Mouse (Mus musculus) gastrocnemius, postnatal 25 days (tissue): ENCODE data around the gene Cdyl2. TPM values are rescaled to one million over a fixed set of nuclear protein-coding genes. Genes with fewer than 3 reads are reported as not detected.

ENCODE experiments used
- DNase-seq: peaks from one replicate; pipeline ENCODE4 v3.0.0; 2022
- total RNA-seq, 2 experiments: library from RNA; stranded (reverse); gene quantifications; 1 replicate in 1 of 2; 2 replicates in 1 of 2; pipeline ENCODE4 v1.2.3; 2021

Gene Cdyl2
- total RNA-seq, 2 experiments from 2014 or later, result 2.9 to 3.2 TPM

DNA sequence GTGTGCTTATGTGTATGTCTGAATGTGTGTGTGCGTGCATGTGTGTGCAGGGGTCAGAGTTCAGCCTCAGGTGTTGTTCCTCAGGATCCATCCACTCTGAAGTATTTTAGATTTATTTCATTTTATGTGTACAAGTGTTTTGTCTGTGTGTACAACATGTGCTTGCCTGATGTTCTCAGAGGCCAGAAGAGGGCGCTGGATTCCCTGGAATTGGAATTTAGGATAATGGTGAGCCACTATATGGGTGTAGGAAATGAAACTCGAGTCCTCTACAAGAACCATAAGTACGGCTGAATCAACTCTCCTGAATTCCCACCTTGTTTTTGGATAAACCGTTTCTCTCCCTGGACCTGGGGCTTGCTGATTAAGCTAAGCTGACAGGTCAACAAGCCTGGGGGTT is 61.2 kb downstream of the Cdyl2 start:
- no peak for DNase-seq

DNA sequence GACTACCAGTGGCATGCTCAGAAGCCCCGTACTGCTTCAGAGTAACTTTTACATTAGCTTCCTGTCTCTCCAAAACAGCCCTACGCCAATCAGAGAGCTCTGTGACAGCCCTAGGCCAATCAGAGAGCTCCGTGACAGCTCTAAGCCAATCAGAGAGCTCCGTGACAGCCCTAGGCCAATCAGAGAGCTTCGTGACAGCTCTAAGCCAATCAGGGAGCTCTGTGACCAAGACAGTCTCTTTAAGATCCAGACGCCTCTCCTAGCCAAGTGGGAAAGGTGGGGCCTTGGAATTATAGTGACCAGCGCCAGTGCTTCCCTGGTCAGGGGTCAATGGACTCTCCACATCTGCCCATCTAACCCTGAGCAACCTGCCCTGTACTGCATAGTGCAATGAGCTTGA is 62.2 kb downstream of the Cdyl2 start:
- no peak for DNase-seq

DNA sequence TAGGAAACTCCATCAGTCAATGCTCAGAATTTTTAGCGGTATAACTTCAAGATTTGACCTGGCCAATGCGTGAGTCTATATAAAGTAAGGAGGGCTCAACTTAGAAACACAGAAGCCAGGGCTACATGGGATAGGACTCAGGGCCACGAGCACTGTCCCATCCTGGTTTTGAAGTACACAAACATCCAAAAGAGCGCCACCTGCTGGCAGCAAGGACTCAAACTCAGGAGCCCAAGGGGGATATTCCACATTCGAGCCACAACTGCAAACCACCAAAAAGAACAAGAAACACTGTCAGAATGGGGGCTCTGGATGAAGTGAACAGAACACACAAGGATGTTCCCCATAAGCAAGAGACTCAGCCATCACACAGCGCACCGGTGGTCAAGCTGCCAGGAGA is 63.8 kb downstream of the Cdyl2 start:
- no peak for DNase-seq

DNA sequence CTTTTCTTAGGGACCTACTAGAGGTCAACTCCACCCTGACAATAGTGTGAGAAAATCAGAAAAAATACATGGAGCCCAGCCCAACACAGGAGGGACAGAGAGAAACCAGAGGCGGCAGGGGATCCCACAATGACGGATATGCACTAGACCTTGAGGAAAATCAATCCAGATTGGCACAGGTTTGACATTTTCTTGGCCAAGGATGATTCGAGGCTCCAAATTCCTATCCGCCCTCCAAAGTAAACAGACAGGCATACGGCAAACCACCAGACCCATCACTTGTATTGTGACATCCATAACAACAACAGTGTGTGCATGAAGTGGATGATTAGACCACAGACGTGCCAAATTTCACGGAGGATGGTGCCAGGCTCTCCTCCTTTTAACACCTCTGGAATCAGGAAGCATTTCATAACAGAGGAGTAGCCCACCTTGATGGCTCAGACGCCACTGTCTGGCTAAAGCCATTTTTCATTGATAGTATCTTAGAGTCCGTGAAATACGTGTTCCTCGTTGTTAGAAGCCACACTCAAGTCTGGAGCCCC is 65.9 kb downstream of the Cdyl2 start:
- no peak for DNase-seq

DNA sequence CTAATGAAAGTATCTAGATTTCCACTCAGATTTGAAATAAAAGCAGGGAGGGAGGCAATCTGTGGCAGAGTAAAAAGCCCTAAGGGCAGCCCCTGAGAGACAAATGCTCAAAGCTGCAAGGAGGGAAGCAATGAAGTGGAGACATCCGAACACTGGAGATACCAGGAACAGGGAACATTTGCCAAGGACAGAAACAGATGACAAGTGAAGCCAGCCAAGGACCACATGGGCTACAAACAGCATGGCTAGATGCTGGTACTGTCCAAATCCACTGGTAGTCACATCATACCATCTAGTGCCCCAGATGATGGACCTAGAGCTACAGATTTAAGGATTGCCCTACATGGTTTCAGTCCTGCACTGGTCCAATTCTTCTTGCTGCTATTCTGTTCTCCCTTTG is 71.3 kb downstream of the Cdyl2 start:
- DNase-seq, result no peak

DNA sequence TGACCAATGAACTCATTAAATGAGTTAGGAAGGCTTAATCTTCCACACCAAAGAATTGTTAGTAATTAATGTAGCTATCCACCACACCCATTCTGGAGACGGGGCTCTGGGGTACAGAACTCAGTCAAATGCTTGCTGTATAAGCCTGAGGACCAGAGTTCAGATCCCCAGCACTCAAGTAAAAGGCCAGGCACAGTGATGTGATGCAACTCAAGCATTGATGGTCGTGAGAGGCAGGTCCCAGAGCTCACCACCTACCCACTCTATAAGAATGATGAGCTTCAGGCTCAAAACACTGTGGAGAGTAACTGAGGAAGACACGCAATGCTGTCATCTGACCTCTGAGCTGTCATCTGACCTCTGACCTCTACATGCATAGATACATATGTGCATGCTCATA is 76.0 kb downstream of the Cdyl2 start:
- DNase-seq, result no peak

DNA sequence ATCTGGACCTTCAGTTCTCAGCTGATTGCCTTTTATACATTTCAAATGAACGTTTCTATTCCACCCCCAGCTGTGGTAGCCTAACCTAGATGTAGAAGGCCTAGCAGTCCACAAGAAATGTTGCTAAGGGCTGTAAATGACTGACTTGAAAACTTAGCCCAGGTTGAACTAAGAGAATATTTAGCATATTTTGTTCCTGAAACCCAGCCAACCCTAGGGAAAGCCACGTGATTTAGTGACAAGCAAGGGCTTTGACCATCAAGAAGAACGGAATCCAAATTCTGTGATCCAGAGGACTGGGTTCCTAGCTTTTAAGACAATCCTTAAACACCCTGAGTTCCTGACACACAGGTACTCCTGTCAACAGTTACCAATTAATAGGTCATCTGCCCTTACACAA is 77.9 kb downstream of the Cdyl2 start:
- DNase-seq, result no peak

DNA sequence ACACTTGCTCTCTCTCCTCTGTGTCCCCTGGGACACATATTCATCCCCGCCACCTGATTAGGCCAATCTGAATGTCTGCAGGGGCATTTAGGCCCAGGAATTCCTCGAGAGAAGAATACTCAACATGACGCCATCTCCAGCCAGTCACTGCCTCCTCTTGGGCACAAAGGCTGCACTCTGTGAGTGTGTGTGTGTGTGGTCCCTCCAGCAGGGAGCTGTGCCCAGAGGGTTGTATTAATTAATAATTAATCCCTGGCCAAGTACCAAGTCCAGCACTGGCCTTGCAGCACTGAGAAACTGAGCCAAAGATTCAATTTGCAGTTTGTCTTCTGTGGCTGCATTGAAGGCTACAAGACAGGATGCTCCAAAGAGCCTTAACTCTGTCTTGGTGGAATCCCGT is 79.8 kb downstream of the Cdyl2 start:
- DNase-seq, result no peak

DNA sequence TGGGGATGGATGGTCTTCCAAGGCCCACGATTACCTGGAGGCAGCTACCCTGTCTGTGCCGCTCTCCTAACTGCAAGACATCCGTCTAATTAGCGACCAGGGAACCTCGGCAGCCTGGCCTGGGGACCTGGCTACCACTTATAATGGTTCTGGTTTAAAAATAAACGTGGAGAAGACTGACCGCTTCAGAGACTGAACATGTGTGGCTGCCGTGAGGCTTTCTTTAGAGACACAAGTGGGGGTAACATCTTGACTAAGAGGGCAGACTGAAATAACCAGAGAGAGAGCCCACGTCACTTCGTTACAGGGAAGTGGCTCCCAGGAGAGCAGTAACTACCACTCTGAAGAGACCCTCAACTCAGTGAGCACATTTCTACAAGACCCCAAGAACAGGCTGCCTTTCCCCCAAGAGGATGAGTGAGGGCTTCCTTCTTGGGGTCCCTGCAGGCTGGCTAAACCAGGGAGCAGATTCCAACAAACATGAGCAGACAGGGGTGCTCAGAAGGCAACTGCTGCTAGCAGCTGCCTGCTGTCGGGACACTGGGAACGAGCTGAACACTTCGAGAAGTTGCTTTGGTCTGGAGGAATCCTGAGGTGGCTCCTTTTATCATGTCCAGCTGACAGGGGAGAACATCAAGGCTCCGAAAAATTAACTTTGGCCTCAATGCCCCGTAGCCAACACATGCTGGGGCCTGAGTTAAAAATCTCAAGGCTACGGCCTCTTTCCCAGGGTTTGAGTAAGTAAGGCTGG is 82.6 kb downstream of the Cdyl2 start:
- DNase-seq, result no peak

DNA sequence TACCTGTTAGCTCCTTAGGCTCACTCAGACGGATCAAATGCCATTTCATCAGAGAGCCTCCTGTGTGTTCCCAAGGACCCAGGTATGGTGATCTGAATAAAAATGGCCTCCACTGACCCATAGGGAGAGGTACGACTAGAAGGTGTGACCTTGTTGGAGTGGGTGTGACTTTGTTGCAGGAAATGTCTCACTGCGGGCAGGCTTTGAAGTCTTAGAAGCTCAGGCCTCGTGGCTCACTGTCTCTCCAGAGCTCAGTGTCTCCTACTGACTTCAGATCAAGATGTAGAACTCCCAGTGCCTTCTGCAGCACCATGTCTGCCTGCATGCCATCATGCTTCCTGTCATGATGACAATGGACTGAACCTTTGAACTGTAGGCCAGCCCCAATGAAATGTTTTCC is 87.4 kb downstream of the Cdyl2 start:
- no peak for DNase-seq

DNA sequence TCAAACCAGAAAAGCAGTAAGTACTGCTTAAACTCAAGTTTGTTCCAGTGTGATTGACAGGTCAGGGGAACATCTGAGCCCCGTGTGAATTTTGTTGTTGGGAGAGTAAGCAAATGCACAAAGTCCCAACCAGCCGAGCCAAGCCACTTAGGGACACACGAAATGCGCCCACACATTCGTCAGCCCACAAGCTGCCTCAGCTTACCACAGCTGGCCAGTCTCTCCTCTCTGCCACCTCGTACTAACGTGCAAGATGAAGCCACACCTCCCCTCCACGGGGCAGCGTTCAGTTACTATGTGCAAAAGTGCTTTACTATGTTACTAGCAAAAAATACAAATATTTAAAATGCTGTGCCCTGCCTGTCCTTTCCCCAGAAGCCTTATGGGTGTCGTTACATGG is 91.9 kb downstream of the Cdyl2 start:
- DNase-seq, result no peak

DNA sequence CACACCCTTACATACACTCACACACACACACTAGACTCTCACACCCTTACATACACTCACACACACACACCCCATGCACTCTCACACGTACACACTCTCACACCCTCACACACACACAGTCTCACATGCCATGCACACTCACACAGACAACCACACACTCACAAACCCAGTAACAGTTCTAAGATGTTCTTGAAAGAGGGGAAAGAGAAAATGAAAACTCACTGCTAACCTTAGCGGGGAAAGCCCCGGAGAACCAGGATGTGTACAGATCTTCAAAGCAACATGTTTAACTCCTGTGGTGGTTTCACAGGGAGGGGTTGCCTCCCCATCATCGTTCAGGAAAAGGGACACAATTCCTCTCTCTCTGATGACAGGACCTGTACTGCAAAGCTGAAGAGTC is 94.8 kb downstream of the Cdyl2 start:
- no peak for DNase-seq

DNA sequence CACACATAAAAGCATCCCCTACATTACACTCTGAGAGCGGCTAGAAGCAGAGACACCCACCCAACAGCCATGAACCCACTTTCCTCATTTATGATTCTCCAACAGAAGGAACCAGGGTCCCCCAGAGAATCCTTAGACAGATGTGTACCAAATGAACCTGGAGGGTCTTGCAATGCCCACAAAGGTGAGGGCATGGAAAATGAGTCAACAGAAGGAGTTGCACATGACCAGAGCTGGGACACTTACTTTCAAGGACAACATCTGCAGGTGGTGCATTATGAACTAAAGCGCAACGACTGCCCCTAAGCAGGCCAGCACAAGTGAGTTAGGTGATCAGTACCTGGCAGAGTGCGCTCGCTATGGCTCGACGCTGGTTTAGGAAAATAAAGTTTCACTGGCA is 95.6 kb downstream of the Cdyl2 start:
- no peak for DNase-seq

DNA sequence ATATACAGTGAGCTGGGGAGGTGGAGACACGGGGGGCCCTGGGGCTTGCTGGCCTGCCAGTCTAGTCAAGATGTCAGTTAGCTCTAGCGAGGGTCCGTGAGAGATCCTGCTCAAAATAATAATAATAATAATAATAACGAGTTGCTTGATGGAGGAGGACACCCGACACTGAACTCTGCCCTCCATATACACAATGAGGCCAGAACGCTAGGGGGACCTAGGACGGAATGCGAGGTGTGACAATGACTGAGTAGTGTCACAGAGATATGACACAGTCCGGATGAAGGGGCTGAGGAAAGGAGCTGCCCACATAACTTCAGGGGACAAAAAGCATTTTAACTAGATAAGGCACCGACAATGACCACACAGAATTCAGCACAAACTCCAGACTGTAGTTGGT is 96.4 kb downstream of the Cdyl2 start:
- DNase-seq, result no peak

DNA sequence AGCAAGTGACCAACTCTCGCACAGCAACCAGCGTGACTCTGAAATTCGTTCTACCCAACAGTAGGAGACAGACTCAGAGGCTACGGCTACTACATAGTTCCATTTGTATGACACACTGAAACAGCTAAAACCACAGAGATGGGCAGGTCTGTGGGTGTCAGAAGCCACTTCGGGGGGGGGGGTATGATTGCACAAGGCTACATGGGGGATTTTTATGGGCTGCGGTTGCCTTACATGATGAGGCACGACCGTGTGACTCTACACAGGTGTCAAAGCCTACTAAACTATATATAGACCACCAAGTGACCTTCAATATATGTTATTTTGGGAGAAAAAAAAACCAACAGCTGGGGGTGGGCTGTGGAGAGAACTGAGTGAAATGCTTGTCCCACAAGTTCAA is 96.8 kb downstream of the Cdyl2 start:
- DNase-seq, result no peak

DNA sequence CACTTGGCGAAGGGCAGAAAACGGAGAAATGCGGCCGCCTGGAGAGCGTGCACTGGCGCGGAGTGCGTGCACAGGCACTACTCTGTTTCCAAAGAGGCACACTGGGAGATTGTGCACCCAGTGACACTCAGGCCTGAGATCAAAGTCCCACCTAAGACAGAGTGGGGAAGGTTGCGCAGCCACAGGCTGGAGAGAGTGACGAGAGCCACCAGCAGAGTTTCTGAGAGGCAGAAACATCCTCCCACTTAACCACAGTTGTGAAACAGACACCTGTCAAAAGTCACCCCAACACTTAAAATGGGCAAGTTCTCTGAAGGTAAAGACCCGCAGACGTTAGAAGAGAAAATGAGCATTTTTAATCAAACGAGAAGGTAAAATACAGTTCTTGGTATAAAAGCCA is 97.5 kb downstream of the Cdyl2 start:
- DNase-seq, result no peak

DNA sequence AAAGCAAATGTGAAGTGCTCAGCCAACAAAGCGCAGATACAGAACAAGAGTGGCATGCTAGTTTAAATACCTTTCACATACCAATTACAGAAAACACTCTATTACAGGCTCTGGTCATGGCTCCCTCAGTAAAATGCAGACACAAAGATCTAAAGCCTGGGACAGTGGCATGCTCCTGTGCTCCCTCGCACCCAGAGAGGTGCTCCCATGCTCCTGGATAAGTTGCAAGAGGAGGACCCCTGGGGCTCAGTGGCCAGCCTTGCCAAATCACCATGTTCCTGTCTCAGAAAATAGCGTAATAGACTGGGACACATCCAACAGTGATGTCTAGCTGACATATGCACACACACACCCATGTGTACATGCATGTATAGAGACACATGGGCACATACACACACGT is 98.4 kb downstream of the Cdyl2 start:
- DNase-seq, result no peak

DNA sequence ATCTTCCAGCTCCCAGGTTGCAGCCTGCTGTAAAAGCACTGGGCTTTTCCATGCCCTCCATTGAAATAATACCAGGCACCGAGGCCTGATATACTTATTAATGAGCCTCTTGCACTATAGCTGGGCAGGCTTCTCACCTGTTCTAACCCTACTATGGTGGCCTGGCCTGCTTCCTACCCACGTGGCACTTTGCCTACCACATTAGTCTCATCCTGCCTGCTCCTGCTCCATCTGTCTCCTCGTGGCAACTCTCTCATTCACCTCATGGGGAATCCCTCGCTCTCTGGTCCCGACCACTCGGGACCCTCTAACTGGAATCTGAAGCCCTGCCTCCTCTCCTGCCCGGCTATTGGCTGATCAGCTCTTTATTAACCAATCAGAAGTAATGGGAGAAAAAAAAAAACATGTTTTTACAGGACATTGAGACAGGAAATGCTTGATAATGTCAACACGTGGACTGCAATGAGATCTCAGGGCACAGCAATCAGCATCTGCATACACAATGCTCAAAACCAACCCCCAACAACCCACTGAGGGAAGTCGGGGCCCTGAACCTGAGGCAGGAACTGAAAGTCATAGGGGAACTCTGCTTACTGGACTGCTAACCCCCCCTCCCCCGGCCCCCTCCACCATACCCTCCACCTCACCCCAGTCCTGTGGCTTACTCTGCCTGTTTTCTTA is 99.2 kb downstream of the Cdyl2 start:
- no peak for DNase-seq

DNA sequence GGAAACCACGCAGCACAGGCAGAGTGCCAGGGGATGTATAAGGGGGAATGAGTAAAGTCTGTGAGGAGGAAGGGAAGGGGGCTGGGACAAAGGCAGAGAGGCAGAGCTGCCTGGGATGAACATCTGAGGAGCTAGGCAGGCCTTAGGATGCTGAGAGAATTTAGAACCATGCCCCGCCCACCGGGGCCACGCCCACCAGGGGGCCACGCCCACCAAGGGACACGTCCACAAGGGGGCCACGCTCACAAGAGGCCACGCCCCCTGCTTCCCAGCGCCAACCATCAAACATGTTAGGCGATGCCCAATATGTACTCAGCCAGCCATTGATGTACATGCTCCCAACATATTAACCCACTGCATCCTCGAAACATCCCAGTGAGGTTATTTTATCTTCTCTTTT is 102.7 kb downstream of the Cdyl2 start:
- DNase-seq, result no peak

DNA sequence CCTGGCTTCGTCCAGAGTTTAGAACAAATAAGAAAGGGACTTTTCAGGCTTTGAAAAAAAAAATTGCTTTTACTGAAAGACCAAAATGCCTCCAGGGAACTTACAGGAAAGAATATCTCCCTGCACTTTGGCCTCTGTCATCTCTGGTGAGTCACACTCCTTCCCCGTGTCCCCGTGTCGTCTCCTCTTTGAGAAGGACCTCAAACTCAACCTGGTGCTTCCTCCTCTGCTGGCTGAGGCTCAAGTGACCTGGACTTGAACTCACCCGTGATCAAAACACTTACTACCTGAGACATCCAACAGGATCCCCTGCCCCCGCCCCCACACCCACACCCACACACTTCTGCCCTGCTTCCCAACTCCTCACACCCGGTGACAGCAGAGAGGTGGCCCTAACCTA is 103.8 kb downstream of the Cdyl2 start:
- DNase-seq, result no peak

DNA sequence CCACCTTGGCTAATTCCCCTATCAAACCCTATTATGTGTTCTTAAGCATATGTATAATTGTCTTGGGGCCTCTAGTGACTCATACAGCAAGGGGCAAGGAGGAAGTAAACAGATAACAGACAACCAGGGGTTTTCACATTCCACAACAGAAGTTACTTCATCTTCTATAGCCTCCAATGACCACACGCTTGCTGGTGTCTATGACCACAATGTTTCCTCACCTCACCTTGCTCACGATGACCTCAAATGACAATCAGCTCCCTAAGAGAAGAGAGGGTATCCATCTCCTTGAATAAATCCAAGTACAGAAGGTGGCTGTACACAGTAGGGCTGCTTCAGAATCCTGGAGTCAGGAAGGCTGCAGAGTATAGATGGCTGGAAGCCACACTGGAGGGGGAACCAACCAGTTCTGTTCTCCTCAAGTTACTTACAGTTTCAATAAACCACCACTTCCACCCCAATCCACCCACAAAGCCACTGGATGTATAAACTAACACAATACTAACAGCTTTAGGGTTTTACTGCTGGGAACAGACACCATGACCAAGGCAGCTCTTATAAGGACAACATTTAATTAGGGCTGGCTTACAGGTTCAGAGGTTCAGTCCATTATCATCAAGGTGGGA is 104.8 kb downstream of the Cdyl2 start:
- no peak for DNase-seq

DNA sequence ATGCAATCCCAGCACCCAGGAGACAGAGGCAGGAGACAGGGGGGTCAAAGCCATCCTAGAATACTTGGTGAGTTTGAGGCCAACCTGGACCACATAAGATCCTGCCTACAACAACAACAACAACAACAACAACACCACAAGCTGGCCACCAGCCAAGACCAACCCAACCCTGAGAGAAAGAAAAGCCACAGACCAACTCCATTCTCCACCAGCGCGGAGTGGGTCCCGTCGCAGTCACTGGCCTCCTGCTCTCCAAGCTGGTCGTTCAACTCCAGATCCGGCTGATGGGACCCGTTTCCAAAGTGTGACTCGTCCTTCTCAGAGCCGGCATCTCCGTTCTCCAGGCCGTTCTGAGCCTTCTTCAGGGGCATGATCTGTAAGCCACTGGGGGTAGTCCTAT is 109.2 kb downstream of the Cdyl2 start:
- DNase-seq, result no peak

DNA sequence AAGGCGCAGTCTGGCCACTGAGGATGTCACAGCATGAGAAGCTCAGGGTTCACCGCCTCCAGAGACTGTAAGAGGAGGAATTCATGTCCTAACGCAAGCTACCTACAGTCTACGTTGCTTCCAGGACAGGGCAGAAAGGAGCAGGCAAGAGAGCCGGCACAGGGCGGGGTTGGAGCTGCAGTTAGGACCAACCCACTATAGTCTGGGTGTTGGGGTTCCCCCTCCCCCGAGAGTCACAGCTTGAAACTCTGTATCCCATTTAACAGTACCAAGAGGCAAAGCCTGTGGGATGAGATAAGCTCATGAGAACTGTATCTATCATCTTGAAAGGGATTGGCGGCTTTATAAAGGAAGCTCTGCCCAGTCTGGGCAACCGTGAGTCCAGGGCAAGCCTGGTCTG is 110.5 kb downstream of the Cdyl2 start:
- DNase-seq, result no peak
